Mouse (Mus musculus): Measurements from ENCODE around the gene Dock8. TPM values are rescaled to one million over a fixed set of nuclear protein-coding genes. Genes with fewer than 3 reads are reported as not detected.

The Dock8 gene
- total and polyA plus RNA-seq, 3 experiments = 16.1 to 30.1 TPM; not detected in 1

GRCm38 (mm10) chr19:25186316-25186715 is 187.0 kb downstream of the Dock8 start:
- H3K9me3 ChIP-seq (replicated peaks; ENCODE audit: insufficient read depth, low read length) = no peaks in the 10 kb centered on the region
- H3K36me3 ChIP-seq (ENCODE audit: control insufficient read depth in 1 of 2, insufficient read depth in 2 of 2, low read length in 2 of 2) = peaks cover 0 to 19% of the 10 kb centered on the region in 2 experiments; a peak in 2 of 4 replicates
- H3K4me1 ChIP-seq (ENCODE audit: control insufficient read depth in 1 of 2, insufficient read depth in 2 of 2, low read length in 2 of 2) = no peaks in the 10 kb centered on the region
- H3K27me3 ChIP-seq (ENCODE audit: control insufficient read depth in 1 of 2, insufficient read depth in 2 of 2, low read length in 2 of 2) = no peaks in the 10 kb centered on the region
- H3K9ac ChIP-seq (ENCODE audit: control insufficient read depth, low read depth, low read length, poor library complexity, severe bottlenecking) = no peak overlapping the region
- H3K4me3 ChIP-seq (ENCODE audit: control insufficient read depth in 1 of 2, insufficient read depth in 1 of 2, low read depth in 2 of 2, low read length in 2 of 2) = no peak overlapping the region
- no peaks in the 10 kb centered on the region for H3K79me2 ChIP-seq (ENCODE audit: control insufficient read depth, insufficient read depth, low read length, poor library complexity)
- H3K27ac ChIP-seq (ENCODE audit: control insufficient read depth, low read depth, low read length) = no peak overlapping the region
- TF ChIP-seq ZMIZ1 (IDR thresholded peaks at IDR 0.05; ENCODE audit: low read depth, low read length) (no peak), RAD21 (IDR thresholded peaks at IDR 0.05; ENCODE audit: low read depth, low read length) (no peak), SIN3A (IDR thresholded peaks at IDR 0.05; ENCODE audit: low read length) (no peak), ZC3H11A (IDR thresholded peaks at IDR 0.05; ENCODE audit: low read depth, low read length) (no peak), CHD2 (IDR thresholded peaks at IDR 0.05; ENCODE audit: low read length) (no peak), ELF1 (IDR thresholded peaks at IDR 0.05; ENCODE audit: low read depth, low read length) (no peak), CTCF (IDR thresholded peaks at IDR 0.05 in 2 of 3, conservative IDR thresholded peaks at IDR 0.05 in 1 of 3; ENCODE audit: control insufficient read depth in 1 of 3, insufficient read depth in 1 of 3, low read depth in 2 of 3, low read length in 3 of 3, poor library complexity in 1 of 3, severe bottlenecking in 1 of 3) (no peak), MAFK (IDR thresholded peaks at IDR 0.05; ENCODE audit: borderline replicate concordance, low read depth, low read length) (no peak)
- no peak for DNase-seq (ENCODE audit: low read depth, low spot score)

GRCm38 (mm10) chr19:25187681-25188080 is 188.3 kb downstream of the Dock8 start:
- Histone ChIP-seq H3K4me3 (ENCODE audit: control insufficient read depth in 1 of 2, insufficient read depth in 1 of 2, low read depth in 2 of 2, low read length in 2 of 2) (no peak overlapping the region), H3K27me3 (ENCODE audit: control insufficient read depth in 1 of 2, insufficient read depth in 2 of 2, low read length in 2 of 2) (no peaks in the 10 kb centered on the region), H3K4me1 (ENCODE audit: control insufficient read depth in 1 of 2, insufficient read depth in 2 of 2, low read length in 2 of 2) (no peaks in the 10 kb centered on the region), H3K27ac (ENCODE audit: control insufficient read depth, low read depth, low read length) (no peak overlapping the region), H3K36me3 (ENCODE audit: control insufficient read depth in 1 of 2, insufficient read depth in 2 of 2, low read length in 2 of 2) (peaks cover 0 to 14% of the 10 kb centered on the region in 2 experiments; a peak in 2 of 4 replicates), H3K9ac (ENCODE audit: control insufficient read depth, low read depth, low read length, poor library complexity, severe bottlenecking) (no peak overlapping the region), H3K9me3 (replicated peaks; ENCODE audit: insufficient read depth, low read length) (no peaks in the 10 kb centered on the region), H3K79me2 (ENCODE audit: control insufficient read depth, insufficient read depth, low read length, poor library complexity) (no peaks in the 10 kb centered on the region)
- DNase-seq (ENCODE audit: low read depth, low spot score) = no peak
- TF ChIP-seq EP300 (IDR thresholded peaks at IDR 0.05; ENCODE audit: low read depth in 1 of 2, low read length in 2 of 2) (no peak), TAL1 (IDR thresholded peaks at IDR 0.05; ENCODE audit: low read length) (no peak), MAZ (IDR thresholded peaks at IDR 0.05; ENCODE audit: low read depth, low read length) (no peak), HCFC1 (IDR thresholded peaks at IDR 0.05; ENCODE audit: low read depth, low read length) (no peak), SIN3A (IDR thresholded peaks at IDR 0.05; ENCODE audit: low read length) (no peak), CHD2 (IDR thresholded peaks at IDR 0.05; ENCODE audit: low read length) (no peak), ZC3H11A (IDR thresholded peaks at IDR 0.05; ENCODE audit: low read depth, low read length) (no peak), MXI1 (IDR thresholded peaks at IDR 0.05; ENCODE audit: low read depth, low read length) (no peak), CHD1 (IDR thresholded peaks at IDR 0.05; ENCODE audit: low read depth, low read length) (no peak), ZKSCAN1 (IDR thresholded peaks at IDR 0.05; ENCODE audit: low read depth, low read length) (no peak), NRF1 (IDR thresholded peaks at IDR 0.05; ENCODE audit: insufficient read depth, low read depth, low read length, poor library complexity, severe bottlenecking) (no peak), SMC3 (IDR thresholded peaks at IDR 0.05; ENCODE audit: low read depth, low read length) (no peak), ELF1 (IDR thresholded peaks at IDR 0.05; ENCODE audit: low read depth, low read length) (no peak), KAT2A (conservative IDR thresholded peaks at IDR 0.05; ENCODE audit: low read depth, low read length) (no peak)

Data from MEL (cell line).